Mouse (Mus musculus) G1E (cell line): ENCODE measurements around the gene Ddrgk1. TPM values are rescaled to one million over a fixed set of nuclear protein-coding genes. Genes with fewer than 3 reads are reported as not detected.

Experiments
- ATAC-seq: 2 replicates; pipeline ENCODE4 v1.8.0; 2016; ENCODE audit warnings: mild to moderate bottlenecking; ENCODE audit not compliant: insufficient number of reproducible peaks, poor library complexity, low FRiP score, severe bottlenecking; ENCODE audit errors: extremely low read depth
- DNase-seq: peaks from one replicate; pipeline ENCODE4 v3.0.0; 2012; ENCODE audit warnings: low spot score
- H3K27me3 ChIP-seq: 2 replicates; pipeline ENCODE4 v1.6.1; 2012; ENCODE audit warnings: mild to moderate bottlenecking, low read length, inconsistent platforms; ENCODE audit not compliant: insufficient read depth
- H3K36me3 ChIP-seq: replicated peaks from 2 replicates; pipeline ENCODE3; 2012; ENCODE audit warnings: mild to moderate bottlenecking, inconsistent platforms
- H3K4me1 ChIP-seq: 2 replicates; pipeline ENCODE4 v1.6.1; 2012; ENCODE audit warnings: low read depth, low read length, inconsistent platforms, mixed read lengths; ENCODE audit not compliant: insufficient read depth
- H3K4me3 ChIP-seq: 2 replicates; pipeline ENCODE4 v1.5.1; 2012; ENCODE audit warnings: low read depth, mild to moderate bottlenecking, inconsistent platforms, low read length, moderate library complexity, mixed read lengths
- H3K9me3 ChIP-seq: replicated peaks from 2 replicates; pipeline ENCODE4 v1.6.1; 2012; ENCODE audit warnings: inconsistent platforms
- CTCF ChIP-seq: IDR thresholded peaks from 2 replicates; pipeline ENCODE4 v1.5.1; 2012; ENCODE audit warnings: low read depth, low read length, inconsistent platforms, mixed read lengths
- GATA1 ChIP-seq: IDR thresholded peaks from 2 replicates; pipeline ENCODE4 v1.6.1; 2012; ENCODE audit warnings: borderline replicate concordance, low read length, inconsistent platforms, mixed read lengths
- GATA2 ChIP-seq: IDR thresholded peaks from 2 replicates; pipeline ENCODE4 v1.6.1; 2012; ENCODE audit warnings: low read depth, low read length, inconsistent platforms, borderline replicate concordance
- POLR2AphosphoS5 ChIP-seq: IDR thresholded peaks from 2 replicates; pipeline ENCODE4 v1.6.1; 2012; ENCODE audit warnings: low read depth, low read length, inconsistent platforms; ENCODE audit not compliant: insufficient replicate concordance
- TAL1 ChIP-seq: conservative IDR thresholded peaks from 2 replicates; pipeline ENCODE4 v1.6.1; 2012; ENCODE audit warnings: low read depth, low read length, inconsistent platforms, mixed read lengths
- polyA plus RNA-seq: library from polyadenylated mRNA; stranded (reverse); fragments of >175 nt; gene quantifications from 2 replicates; pipeline ENCODE4 v1.2.3, GENCODE M21; 2012
- total RNA-seq, 2 experiments: library from RNA; stranded (forward) in 1 of 2; stranded (reverse) in 1 of 2; fragments of 200-1000 nt in 1 of 2; fragments of >200 nt in 1 of 2; fragmentation: Nextera tagmentation in 1 of 2; gene quantifications; 2 replicates each; pipeline ENCODE4 v1.2.3; 2014 to 2017

Ddrgk1 gene
- total and polyA plus RNA-seq, 3 experiments, result 29.9 to 67.4 (median 47.4) TPM

GRCm38 (mm10) chr2:130679899-130680298 lies 15.4 kb upstream of the Ddrgk1 start:
- ATAC-seq (no peak), DNase-seq (no peak)
- no peaks in the 10 kb centered on the region for H3K4me1 ChIP-seq
- no peak overlapping the region for H3K4me3 ChIP-seq
- no peak for TF ChIP-seq CTCF
- no peak for TF ChIP-seq GATA1
- TF ChIP-seq GATA2, result no peak
- no peak for TF ChIP-seq POLR2AphosphoS5
- TF ChIP-seq TAL1, result no peak
- H3K27me3 ChIP-seq, result no peaks in the 10 kb centered on the region
- H3K9me3 ChIP-seq, result no peaks in the 10 kb centered on the region
- peaks cover 98% of the 10 kb centered on the region for H3K36me3 ChIP-seq

DNA sequence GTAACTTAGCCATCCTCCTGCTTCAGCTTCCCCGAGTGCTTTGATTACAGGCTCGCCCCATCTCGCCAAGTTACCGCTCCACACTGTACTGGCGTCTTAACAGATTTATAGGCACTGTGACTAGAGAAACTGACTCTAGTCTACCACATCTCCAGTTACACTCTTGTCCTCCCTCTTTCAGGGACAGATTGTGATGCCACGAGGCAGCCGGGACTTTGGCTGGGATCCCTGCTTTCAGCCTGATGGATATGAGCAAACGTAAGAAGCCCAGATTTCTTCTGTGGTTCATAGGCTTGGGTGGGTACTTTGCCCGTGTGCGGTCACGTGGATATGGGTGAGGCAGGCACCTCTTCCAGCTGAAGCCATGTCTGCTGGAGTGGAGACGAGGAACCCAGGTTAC lies 14.7 kb upstream of the Ddrgk1 start:
- peaks cover 97% of the 10 kb centered on the region for H3K36me3 ChIP-seq
- no peak overlapping the region for H3K4me3 ChIP-seq
- TF ChIP-seq POLR2AphosphoS5, result no peak
- no peak for TF ChIP-seq TAL1
- TF ChIP-seq GATA1, result no peak
- no peak for TF ChIP-seq GATA2
- TF ChIP-seq CTCF, result no peak
- no peaks in the 10 kb centered on the region for H3K4me1 ChIP-seq
- DNase-seq, result no peak
- no peak for ATAC-seq
- H3K27me3 ChIP-seq, result no peaks in the 10 kb centered on the region
- no peaks in the 10 kb centered on the region for H3K9me3 ChIP-seq

DNA sequence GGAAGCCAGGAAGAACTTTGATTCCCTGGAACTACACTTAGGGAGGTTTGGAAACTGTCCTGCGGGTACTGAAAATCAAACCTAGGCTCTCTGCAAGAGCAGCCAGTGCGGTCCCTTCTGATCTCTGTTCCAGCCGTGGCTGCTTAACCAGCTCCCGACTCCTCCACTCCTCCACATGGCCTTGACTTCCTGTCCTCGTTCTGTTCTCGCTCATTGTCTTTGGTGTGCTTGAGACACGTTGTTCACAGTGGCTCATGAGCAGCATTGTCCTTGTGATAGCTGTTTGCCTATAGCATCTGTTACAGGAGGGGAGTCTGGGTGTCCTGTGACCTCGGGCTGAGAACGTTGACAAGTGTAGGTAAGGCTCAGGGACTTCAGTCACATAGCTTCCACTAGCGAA lies 12.8 kb upstream of the Ddrgk1 start:
- ATAC-seq (no peak), DNase-seq (no peak)
- Histone ChIP-seq H3K36me3 (peaks cover 96% of the 10 kb centered on the region), H3K9me3 (no peaks in the 10 kb centered on the region), H3K27me3 (no peaks in the 10 kb centered on the region), H3K4me1 (no peaks in the 10 kb centered on the region), H3K4me3 (no peak overlapping the region)
- no peak for TF ChIP-seq CTCF
- no peak for TF ChIP-seq TAL1
- no peak for TF ChIP-seq GATA2
- TF ChIP-seq POLR2AphosphoS5, result no peak
- TF ChIP-seq GATA1, result no peak

DNA sequence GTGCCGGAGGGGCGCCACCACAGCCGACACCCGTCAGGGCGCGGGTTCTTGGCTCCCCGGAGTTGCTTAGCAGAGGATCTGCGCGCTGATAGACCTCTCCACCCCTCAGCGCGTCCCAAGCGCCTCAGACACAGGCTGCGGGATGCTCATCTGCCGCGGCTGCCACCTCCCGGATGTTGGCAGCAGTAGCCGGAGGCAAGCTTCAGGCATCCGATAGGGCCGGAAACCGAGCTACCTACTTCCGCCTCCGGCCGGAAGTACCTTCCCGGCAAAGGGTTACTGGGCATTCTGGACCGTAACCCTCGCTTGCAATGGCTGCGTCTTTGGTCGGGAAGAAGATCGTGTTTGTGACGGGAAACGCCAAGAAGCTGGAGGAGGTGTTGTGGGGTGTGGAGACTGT lies 3.1 kb upstream of the Ddrgk1 start, which contains the start of gene Itpa:
Itpa (plus strand) TSS at position 52 of the 400 bp plus-strand sequence.
- ATAC-seq, result peak; percentile 81
- Histone ChIP-seq H3K4me3 (peak within 1 kb of the TSS; percentile 82), H3K9me3 (no peaks in the 10 kb centered on the region), H3K4me1 (peaks cover 56% of the 10 kb centered on the region), H3K27me3 (no peaks in the 10 kb centered on the region), H3K36me3 (peaks cover 42% of the 10 kb centered on the region)
- DNase-seq, result peak; percentile 90
- TF ChIP-seq GATA1 (no peak), CTCF (no peak), GATA2 (no peak), POLR2AphosphoS5 (no peak), TAL1 (no peak)

GRCm38 (mm10) chr2:130663342-130663741 lies 1.1 kb downstream of the Ddrgk1 start:
- DNase-seq (no peak), ATAC-seq (no peak)
- H3K4me1 ChIP-seq, result peaks cover 45% of the 10 kb centered on the region
- no peak for TF ChIP-seq GATA1
- no peaks in the 10 kb centered on the region for H3K27me3 ChIP-seq
- no peaks in the 10 kb centered on the region for H3K9me3 ChIP-seq
- H3K36me3 ChIP-seq, result peaks cover 52% of the 10 kb centered on the region
- H3K4me3 ChIP-seq, result peak overlapping the region; percentile 78

DNA sequence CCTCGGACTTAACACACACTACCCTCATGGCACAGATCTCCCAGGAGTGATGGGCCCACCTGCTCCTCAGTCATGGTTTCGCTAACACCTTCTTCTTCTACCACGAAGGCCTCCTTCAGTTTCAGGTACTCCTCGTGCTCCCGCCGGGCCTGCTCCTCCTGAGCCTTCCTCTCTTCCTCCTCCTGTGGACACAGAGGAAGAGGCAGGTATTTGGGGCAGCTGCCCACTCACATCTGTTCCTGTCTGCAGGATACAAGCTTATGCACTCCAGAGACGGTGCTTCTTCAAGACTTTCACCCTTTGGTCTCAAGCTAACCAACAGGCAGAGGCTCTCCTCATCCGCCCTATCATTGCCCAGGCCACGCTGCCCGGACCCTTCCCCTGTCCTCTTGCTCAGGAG lies 5.9 kb downstream of the Ddrgk1 start:
- Histone ChIP-seq H3K4me1 (peaks cover 35% of the 10 kb centered on the region), H3K27me3 (no peaks in the 10 kb centered on the region), H3K36me3 (peaks cover 98% of the 10 kb centered on the region), H3K9me3 (no peaks in the 10 kb centered on the region), H3K4me3 (no peak overlapping the region)
- no peak for TF ChIP-seq CTCF
- no peak for TF ChIP-seq TAL1
- no peak for TF ChIP-seq GATA2
- no peak for TF ChIP-seq GATA1
- TF ChIP-seq POLR2AphosphoS5, result no peak
- no peak for ATAC-seq
- no peak for DNase-seq

- H3K4me3 ChIP-seq, result no peak overlapping the region
- TF ChIP-seq CTCF (no peak), GATA2 (no peak), GATA1 (no peak), POLR2AphosphoS5 (no peak), TAL1 (no peak)
- no peak for DNase-seq
Measured at GRCm38 (mm10) chr2:130657541-130657940, 6.9 kb downstream of the Ddrgk1 start.

More at GRCm38 (mm10) chr2:130657541-130657940, 6.9 kb downstream of the Ddrgk1 start:
- H3K27me3 ChIP-seq, result no peaks in the 10 kb centered on the region
- no peak for ATAC-seq
- peaks cover 25% of the 10 kb centered on the region for H3K4me1 ChIP-seq
- peaks cover 98% of the 10 kb centered on the region for H3K36me3 ChIP-seq
- H3K9me3 ChIP-seq, result no peaks in the 10 kb centered on the region
